Mouse (Mus musculus) liver, embryonic 15.5 days (tissue): Measurements from ENCODE around the gene Retnla. TPM values are rescaled to one million over a fixed set of nuclear protein-coding genes. Genes with fewer than 3 reads are reported as not detected.
"Not testable (repeated sequence)": the region's sequence is repeated elsewhere in the genome, so short reads cannot be mapped to it uniquely, and the experiment has no call there.

Experiments used
- ATAC-seq: fragments of 200-750 bp; cut with Nextera tagmentation; 2 replicates; pipeline ENCODE4 v1.8.0; 2017; ENCODE audit warnings: moderate number of reproducible peaks, mild to moderate bottlenecking, moderate library complexity; ENCODE audit not compliant: insufficient read depth
- H3K27ac ChIP-seq: fragments of 300-500 bp; sonication (generic); replicated peaks from 2 replicates; pipeline ENCODE4 v1.5.1; 2015; ENCODE audit warnings: mild to moderate bottlenecking, inconsistent platforms
- H3K27me3 ChIP-seq: fragments of 300-500 bp; sonication (generic); 2 replicates; pipeline ENCODE4 v1.6.1; 2015; ENCODE audit warnings: mild to moderate bottlenecking, inconsistent platforms
- H3K36me3 ChIP-seq: fragments of 300-500 bp; sonication (generic); replicated peaks from 2 replicates; pipeline ENCODE4 v1.6.1; 2015; ENCODE audit warnings: moderate library complexity, mild to moderate bottlenecking, inconsistent platforms
- H3K4me1 ChIP-seq: fragments of 300-500 bp; sonication (generic); replicated peaks from 2 replicates; pipeline ENCODE4 v1.6.1; 2015; ENCODE audit warnings: inconsistent platforms
- H3K4me2 ChIP-seq: fragments of 300-500 bp; sonication (generic); 2 replicates; pipeline ENCODE4 v1.6.1; 2015; ENCODE audit warnings: moderate library complexity, mild to moderate bottlenecking, inconsistent platforms
- H3K4me3 ChIP-seq: fragments of 300-500 bp; sonication (generic); replicated peaks from 2 replicates; pipeline ENCODE4 v1.5.1; 2015; ENCODE audit warnings: mild to moderate bottlenecking, inconsistent platforms
- H3K9ac ChIP-seq: fragments of 300-500 bp; sonication (generic); 2 replicates; pipeline ENCODE4 v1.6.1; 2015; ENCODE audit warnings: moderate library complexity, mild to moderate bottlenecking, inconsistent platforms
- H3K9me3 ChIP-seq: fragments of 300-500 bp; sonication (generic); replicated peaks from 2 replicates; pipeline ENCODE4 v1.6.1; 2016; ENCODE audit warnings: inconsistent platforms
- WGBS: fragments of 180-500 bp; shearing (Covaris S2); methylation state at CpG from one replicate; pipeline ENCODE4 v1.1.7; 2015; ENCODE audit warnings: mixed read lengths; ENCODE audit not compliant: insufficient replicate concordance; 5-methylcytosine and 5-hydroxymethylcytosine counted together
- polyA plus RNA-seq: library from polyadenylated mRNA; unstranded; fragments of >200 nt; fragmentation: Nextera tagmentation; extraction: Ambion mirVana; gene quantifications from 2 replicates; pipeline ENCODE4 v1.2.1, GENCODE M21; 2015

The Retnla gene
- polyA plus RNA-seq, 1 experiment from 2014 or later = not detected

- H3K4me1 ChIP-seq = no peaks in the 10 kb centered on the region
- no peaks in the 10 kb centered on the region for H3K27me3 ChIP-seq
- no peak overlapping the region for H3K9ac ChIP-seq
- no peak overlapping the region for H3K4me3 ChIP-seq
- no peak for ATAC-seq
- no peaks in the 10 kb centered on the region for H3K9me3 ChIP-seq
- 47% methylated on average over 4 of the region's 4 CpGs for WGBS
- H3K4me2 ChIP-seq = no peak overlapping the region
- no peaks in the 10 kb centered on the region for H3K36me3 ChIP-seq
- no peak overlapping the region for H3K27ac ChIP-seq
These were observed 13.3 kb upstream of the Retnla start for GRCm38 (mm10) chr16:48829060-48829459.

GRCm38 (mm10) chr16:48832055-48832454, 10.3 kb upstream of the Retnla start:
- Histone ChIP-seq H3K4me1 (no peaks in the 10 kb centered on the region), H3K9ac (no peak overlapping the region), H3K9me3 (no peaks in the 10 kb centered on the region), H3K4me2 (no peak overlapping the region), H3K27me3 (no peaks in the 10 kb centered on the region), H3K27ac (no peak overlapping the region), H3K36me3 (no peaks in the 10 kb centered on the region), H3K4me3 (no peak overlapping the region)
- 66% methylated on average over 8 of the region's 8 CpGs for WGBS
- no peak for ATAC-seq

GRCm38 (mm10) chr16:48833626-48834025, 8.7 kb upstream of the Retnla start:
- 14% methylated on average over 1 of the region's 1 CpGs for WGBS
- not testable (repeated sequence) for H3K36me3 ChIP-seq, H3K9ac ChIP-seq, H3K4me2 ChIP-seq, H3K4me1 ChIP-seq, H3K27me3 ChIP-seq, H3K9me3 ChIP-seq, ATAC-seq, H3K4me3 ChIP-seq, H3K27ac ChIP-seq

GRCm38 (mm10) chr16:48843671-48844386, 1.5 kb downstream of the Retnla start:
- Histone ChIP-seq H3K4me1 (no peaks in the 10 kb centered on the region), H3K27ac (no peak overlapping the region), H3K27me3 (no peaks in the 10 kb centered on the region), H3K9me3 (no peaks in the 10 kb centered on the region), H3K36me3 (no peaks in the 10 kb centered on the region), H3K9ac (no peak overlapping the region), H3K4me2 (no peak overlapping the region), H3K4me3 (no peak overlapping the region)
- WGBS = 49% methylated on average over 4 of the region's 4 CpGs
- no peak for ATAC-seq

- H3K27ac ChIP-seq, H3K36me3 ChIP-seq, H3K9me3 ChIP-seq, H3K4me1 ChIP-seq, H3K4me3 ChIP-seq, H3K9ac ChIP-seq, ATAC-seq, H3K4me2 ChIP-seq, H3K27me3 ChIP-seq: not testable (repeated sequence)
- WGBS = 62% methylated on average over 1 of the region's 1 CpGs
These were observed 22.7 kb downstream of the Retnla start for GRCm38 (mm10) chr16:48865004-48865403.

GRCm38 (mm10) chr16:48867690-48868089, 25.3 kb downstream of the Retnla start:
- Histone ChIP-seq H3K36me3 (no peaks in the 10 kb centered on the region), H3K27me3 (no peaks in the 10 kb centered on the region), H3K9me3 (no peaks in the 10 kb centered on the region), H3K4me2 (no peak overlapping the region), H3K9ac (no peak overlapping the region), H3K4me1 (no peaks in the 10 kb centered on the region; the same call in none of the 2 replicates), H3K27ac (no peak overlapping the region), H3K4me3 (no peak overlapping the region)
- WGBS = 38% methylated on average over 2 of the region's 2 CpGs
- peak; percentile 66 for ATAC-seq

- Histone ChIP-seq H3K27me3 (no peaks in the 10 kb centered on the region), H3K4me2 (no peak overlapping the region), H3K27ac (no peak overlapping the region), H3K9me3 (no peaks in the 10 kb centered on the region), H3K9ac (no peak overlapping the region), H3K4me3 (no peak overlapping the region), H3K36me3 (no peaks in the 10 kb centered on the region), H3K4me1 (no peaks in the 10 kb centered on the region; the same call in none of the 2 replicates)
- ATAC-seq = no peak
- WGBS = 48% methylated on average over 1 of the region's 1 CpGs
These were observed 26.3 kb downstream of the Retnla start for GRCm38 (mm10) chr16:48868663-48869062.

GRCm38 (mm10) chr16:48869671-48870070, 27.3 kb downstream of the Retnla start:
- WGBS = 53% methylated on average over 3 of the region's 3 CpGs
- Histone ChIP-seq H3K36me3 (no peaks in the 10 kb centered on the region), H3K27me3 (no peaks in the 10 kb centered on the region), H3K4me2 (no peak overlapping the region), H3K4me1 (no peaks in the 10 kb centered on the region; the same call in none of the 2 replicates), H3K4me3 (no peak overlapping the region), H3K27ac (no peak overlapping the region), H3K9ac (no peak overlapping the region), H3K9me3 (no peaks in the 10 kb centered on the region)
- ATAC-seq = no peak

GRCm38 (mm10) chr16:48871754-48872153, 29.4 kb downstream of the Retnla start:
- H3K9me3 ChIP-seq = no peaks in the 10 kb centered on the region
- ATAC-seq = no peak
- no peak overlapping the region for H3K27ac ChIP-seq
- no peak overlapping the region for H3K4me2 ChIP-seq
- no peaks in the 10 kb centered on the region for H3K36me3 ChIP-seq
- H3K27me3 ChIP-seq = no peaks in the 10 kb centered on the region
- no peak overlapping the region for H3K4me3 ChIP-seq
- no peak overlapping the region for H3K9ac ChIP-seq
- 64% methylated on average over 1 of the region's 1 CpGs for WGBS
- H3K4me1 ChIP-seq = no peaks in the 10 kb centered on the region; the same call in none of the 2 replicates

- H3K4me2 ChIP-seq = no peak within 1 kb of the TSS
- no peak within 1 kb of the TSS for H3K27ac ChIP-seq
- H3K27me3 ChIP-seq = no peaks in the 10 kb centered on the region
- 59% methylated on average over 4 of the region's 4 CpGs for WGBS
- H3K4me1 ChIP-seq = no peaks in the 10 kb centered on the region; the same call in none of the 2 replicates
- H3K36me3 ChIP-seq = no peaks in the 10 kb centered on the region
- ATAC-seq = no peak
- no peak within 1 kb of the TSS for H3K9ac ChIP-seq
- H3K9me3 ChIP-seq = no peaks in the 10 kb centered on the region
- H3K4me3 ChIP-seq = no peak within 1 kb of the TSS
These were observed 30.0 kb downstream of the Retnla start, which contains the start of gene Retnlg for GRCm38 (mm10) chr16:48872321-48872720. Retnlg (plus strand) TSS chr16:48872621.

- H3K4me1 ChIP-seq = no peaks in the 10 kb centered on the region
- no peak overlapping the region for H3K4me3 ChIP-seq
- H3K27me3 ChIP-seq = no peaks in the 10 kb centered on the region
- H3K4me2 ChIP-seq = no peak overlapping the region
- 26% methylated on average over 2 of the region's 2 CpGs for WGBS
- no peaks in the 10 kb centered on the region for H3K9me3 ChIP-seq
- H3K36me3 ChIP-seq = no peaks in the 10 kb centered on the region
- H3K9ac ChIP-seq = no peak overlapping the region
- no peak for ATAC-seq
- no peak overlapping the region for H3K27ac ChIP-seq
These were observed 48.4 kb downstream of the Retnla start for GRCm38 (mm10) chr16:48890733-48891132.
